Mouse (Mus musculus): Measurements from ENCODE around the gene Unc119. TPM values are rescaled to one million over a fixed set of nuclear protein-coding genes. Genes with fewer than 3 reads are reported as not detected.

The Unc119 gene
- total RNA-seq (2021), result 10 to 100 TPM; 27.6 to 32.2 TPM
- long read RNA-seq, experiment 1, transcript Unc119-201 (5 exons, 1,329 nt), result major isoform, 29 of 39 reads
- long read RNA-seq, experiment 1, partial matches to known transcripts, result 1 of 39 reads
- long read RNA-seq, experiment 1, other reads (novel, unspliced or antisense), result 5 of 39 reads
- long read RNA-seq, experiment 2, transcript Unc119-201 (5 exons, 1,329 nt), result major isoform, 43 of 50 reads
- long read RNA-seq, experiment 2, partial matches to known transcripts, result 0 of 50 reads
- long read RNA-seq, experiment 2, other reads (novel, unspliced or antisense), result 6 of 50 reads

- peak; percentile 59 to 73 for DNase-seq (ENCODE audit: low spot score in 2 of 2)
These were observed at the start of gene Unc119 for GRCm38 (mm10) chr11:78343381-78344327. TSS of gene Unc119 (plus strand) at chr11:78343482.

- DNase-seq (ENCODE audit: low spot score in 2 of 2), result no peak
These were observed 48.7 kb upstream of the Unc119 start for GRCm38 (mm10) chr11:78294585-78294984.

GRCm38 (mm10) chr11:78300917-78301316 is 42.4 kb upstream of the Unc119 start:
- DNase-seq (ENCODE audit: low spot score in 2 of 2), result no peak

DNA sequence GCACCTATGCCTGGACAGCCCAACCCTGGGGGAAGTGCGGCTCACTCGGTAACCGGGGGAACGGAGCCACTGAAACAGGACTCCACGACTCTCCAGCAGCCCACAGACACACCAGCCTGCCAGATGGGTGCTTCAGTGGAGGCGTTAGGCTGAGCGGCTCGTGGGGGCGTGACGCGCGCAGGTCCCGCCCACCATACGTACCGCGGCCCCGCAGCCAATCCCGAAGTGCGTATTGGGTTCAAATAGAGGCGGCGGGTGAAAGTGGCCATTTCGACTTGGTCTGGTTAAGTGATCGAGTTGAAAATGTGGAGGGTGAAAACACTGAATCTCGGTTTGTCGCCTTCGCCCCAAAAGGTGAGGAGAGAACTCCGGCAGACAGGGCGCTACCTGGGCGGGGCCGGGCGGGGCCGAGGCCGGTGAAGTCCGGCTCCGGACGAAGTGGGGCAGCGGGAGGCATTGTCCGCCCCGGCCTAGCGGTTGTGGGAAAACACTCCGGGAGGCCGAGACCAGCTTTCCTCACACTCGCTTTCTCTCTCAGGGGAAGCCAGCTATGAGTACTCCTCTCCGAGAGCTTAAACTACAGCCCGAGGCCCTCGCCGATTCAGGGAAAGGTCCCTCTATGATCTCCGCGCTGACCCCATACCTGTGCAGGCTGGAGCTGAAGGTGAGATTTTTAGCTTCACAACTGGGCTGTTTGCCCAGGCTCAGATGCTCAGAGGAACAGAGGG is 41.8 kb upstream of the Unc119 start, which contains the start of gene Spag5:
Gene Spag5, plus strand, starts transcription at position 173 of the 728 bp plus-strand sequence.
- peak; percentile 84 to 93 for DNase-seq (ENCODE audit: low spot score in 2 of 2)

DNA sequence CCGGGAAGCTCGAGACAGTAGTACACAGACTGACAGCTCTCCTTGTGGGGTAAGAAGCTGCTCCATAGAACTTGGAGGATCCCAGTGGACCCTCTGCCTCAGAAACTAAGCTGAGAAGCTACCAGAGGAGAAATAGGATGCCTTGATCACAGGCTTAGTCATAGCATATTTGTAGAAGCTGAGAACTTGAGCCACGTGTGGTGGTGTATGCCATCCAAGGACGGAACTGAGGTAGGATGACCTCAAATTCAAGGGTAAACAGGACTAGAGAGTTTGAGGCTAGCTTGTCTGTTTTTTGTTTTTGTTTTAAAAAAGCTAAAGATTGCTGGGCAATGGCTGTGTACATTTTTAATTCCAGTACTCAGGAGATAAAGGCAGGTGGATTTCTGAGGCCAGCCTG is 38.0 kb upstream of the Unc119 start:
- DNase-seq (ENCODE audit: low spot score in 2 of 2), result no peak

GRCm38 (mm10) chr11:78310861-78311511 is 32.3 kb upstream of the Unc119 start:
- DNase-seq (ENCODE audit: low spot score in 2 of 2), result no peak

DNA sequence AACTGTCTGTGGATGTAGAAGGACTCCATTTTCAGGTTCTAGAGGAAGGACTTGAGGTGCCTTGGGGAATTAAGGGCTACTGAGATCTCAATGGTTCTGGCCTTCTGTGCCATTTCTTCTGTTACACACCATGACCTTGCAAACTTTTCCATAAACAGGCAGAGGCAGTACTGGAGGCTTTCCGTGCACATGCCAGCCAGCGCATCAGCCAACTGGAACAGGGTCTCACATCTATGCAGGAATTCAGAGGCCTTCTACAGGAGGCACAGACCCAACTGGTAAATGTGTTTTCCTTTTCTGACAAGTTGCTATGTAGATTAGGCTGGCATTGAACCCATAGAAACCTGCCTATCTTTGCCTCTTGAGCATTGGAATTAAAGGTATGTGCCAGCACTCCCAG is 29.6 kb upstream of the Unc119 start:
- DNase-seq (ENCODE audit: low spot score in 2 of 2), result no peak

- DNase-seq (ENCODE audit: low spot score in 2 of 2), result peak in 1 of 2 experiments; percentile 48
These were observed 24.9 kb upstream of the Unc119 start for GRCm38 (mm10) chr11:78318411-78318810.

- peak; percentile 52 to 79 for DNase-seq (ENCODE audit: low spot score in 2 of 2)
These were observed 21.0 kb upstream of the Unc119 start for GRCm38 (mm10) chr11:78322076-78322831.

DNA sequence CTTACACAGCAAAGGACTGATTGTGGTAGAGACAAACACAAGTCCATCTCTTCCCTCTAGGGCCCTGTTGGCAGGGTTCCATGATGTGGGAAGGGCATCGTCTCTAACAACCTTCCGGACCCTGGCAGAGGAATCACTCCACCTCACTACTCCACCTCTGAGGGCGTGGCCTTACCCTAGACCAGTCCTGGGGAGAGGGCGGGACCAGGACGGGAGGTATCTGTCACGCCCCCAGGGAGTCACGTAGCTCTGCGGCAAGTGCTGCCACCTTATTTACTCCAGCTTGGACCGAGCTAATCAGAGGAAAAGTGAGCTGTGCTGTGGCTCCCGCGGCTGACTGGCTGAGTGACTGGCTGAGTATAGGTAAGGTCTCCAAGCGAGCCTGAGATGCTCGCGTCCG is 20.4 kb upstream of the Unc119 start, which contains the start of gene Aldoc:
Gene Aldoc, plus strand, starts transcription at position 109 of the 400 bp plus-strand sequence.
- DNase-seq (ENCODE audit: low spot score in 2 of 2), result peak; percentile 63 to 82

DNA sequence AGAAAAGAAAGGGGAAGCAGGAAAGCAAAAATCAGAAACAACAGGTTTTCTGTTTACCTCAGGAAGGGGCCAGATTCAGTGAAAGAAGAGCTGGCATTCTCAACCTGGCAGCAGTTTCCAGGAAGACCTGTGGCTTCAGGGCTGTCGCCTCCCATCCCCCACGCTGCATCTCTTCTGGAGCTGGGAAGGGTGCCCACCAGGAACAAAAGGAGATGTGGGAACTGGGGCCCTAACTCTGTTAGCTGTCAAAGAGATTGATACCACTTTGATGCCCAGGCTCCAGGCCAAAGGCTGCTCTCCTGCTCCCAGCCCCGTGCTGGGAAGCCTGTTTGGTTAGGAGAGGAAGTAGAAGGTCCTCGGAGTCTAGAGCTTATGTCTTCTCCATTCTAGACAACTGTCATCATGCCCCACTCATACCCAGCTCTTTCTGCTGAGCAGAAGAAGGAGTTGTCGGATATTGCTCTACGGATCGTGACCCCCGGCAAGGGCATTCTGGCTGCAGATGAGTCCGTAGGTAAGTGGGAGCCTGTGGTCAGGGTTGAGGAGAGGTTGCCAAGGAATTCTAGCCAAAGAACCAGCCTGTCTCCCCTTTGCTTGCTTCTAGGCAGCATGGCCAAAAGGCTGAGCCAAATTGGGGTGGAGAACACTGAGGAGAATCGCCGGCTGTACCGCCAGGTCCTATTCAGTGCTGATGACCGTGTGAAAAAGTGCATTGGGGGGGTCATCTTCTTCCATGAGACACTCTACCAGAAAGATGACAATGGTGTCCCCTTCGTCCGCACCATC is 19.1 kb upstream of the Unc119 start:
- DNase-seq (ENCODE audit: low spot score in 2 of 2), result peak in 1 of 2 experiments; percentile 73

DNA sequence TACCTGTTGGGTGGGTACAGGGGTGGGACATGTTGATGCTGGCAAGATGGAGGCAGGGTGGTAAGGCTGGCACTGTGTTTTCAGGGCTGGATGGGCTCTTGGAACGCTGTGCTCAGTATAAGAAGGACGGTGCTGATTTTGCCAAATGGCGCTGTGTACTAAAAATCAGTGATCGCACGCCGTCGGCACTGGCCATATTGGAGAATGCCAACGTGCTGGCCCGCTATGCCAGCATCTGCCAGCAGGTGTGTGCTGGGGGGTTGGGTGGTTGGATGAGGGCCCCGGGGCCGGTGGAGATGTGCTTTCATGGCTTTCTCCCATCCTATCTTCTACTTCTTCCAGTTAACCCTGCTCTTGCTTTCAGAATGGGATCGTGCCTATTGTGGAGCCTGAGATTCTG is 18.3 kb upstream of the Unc119 start:
- DNase-seq (ENCODE audit: low spot score in 2 of 2), result no peak

GRCm38 (mm10) chr11:78327215-78327614 is 16.1 kb upstream of the Unc119 start:
- no peak for DNase-seq (ENCODE audit: low spot score in 2 of 2)

DNA sequence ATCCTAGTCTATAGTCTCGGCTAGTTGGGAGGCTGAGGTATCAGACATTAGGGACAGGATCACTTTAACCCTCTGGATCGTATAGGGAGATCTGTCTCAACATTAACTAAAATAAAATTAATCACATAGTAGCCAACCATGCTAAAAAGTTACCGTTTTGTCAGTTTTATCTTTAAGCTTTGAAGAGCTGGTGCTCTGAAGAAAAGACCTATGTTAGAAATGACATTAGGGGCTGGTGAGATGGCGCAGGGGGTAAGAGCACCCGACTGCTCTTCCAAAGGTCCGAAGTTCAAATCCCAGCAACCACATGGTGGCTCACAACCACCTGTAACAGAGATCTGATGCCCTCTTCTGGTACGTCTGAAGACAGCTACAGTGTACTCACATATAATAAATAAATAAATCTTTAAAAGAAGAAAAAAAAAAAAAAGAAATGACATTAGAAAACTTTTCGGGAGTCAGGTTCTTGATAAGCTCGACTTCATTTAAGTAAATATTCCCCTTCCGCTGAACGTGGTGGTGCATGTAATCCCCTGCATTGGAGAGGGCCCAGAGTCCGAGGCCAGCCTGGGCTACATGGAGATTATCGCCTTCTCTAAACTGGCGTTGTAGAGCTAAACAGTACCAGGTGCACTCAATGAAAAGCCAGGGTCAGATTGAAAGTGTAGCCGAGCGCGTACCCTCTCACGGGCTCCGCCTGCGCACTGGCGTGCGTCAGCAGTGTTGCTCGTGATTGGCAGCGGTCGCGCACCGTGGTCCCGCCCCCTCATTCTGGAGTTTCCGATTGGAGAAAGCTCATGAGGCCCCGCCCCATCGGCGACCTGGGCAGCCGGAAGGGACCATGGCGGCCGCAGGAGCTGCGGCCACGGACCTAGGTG is 15.4 kb upstream of the Unc119 start, which contains the start of gene Pigs:
Gene Pigs, plus strand, starts transcription at position 782 of the 878 bp plus-strand sequence.
- peak; percentile 93 to 97 for DNase-seq (ENCODE audit: low spot score in 2 of 2)

DNA sequence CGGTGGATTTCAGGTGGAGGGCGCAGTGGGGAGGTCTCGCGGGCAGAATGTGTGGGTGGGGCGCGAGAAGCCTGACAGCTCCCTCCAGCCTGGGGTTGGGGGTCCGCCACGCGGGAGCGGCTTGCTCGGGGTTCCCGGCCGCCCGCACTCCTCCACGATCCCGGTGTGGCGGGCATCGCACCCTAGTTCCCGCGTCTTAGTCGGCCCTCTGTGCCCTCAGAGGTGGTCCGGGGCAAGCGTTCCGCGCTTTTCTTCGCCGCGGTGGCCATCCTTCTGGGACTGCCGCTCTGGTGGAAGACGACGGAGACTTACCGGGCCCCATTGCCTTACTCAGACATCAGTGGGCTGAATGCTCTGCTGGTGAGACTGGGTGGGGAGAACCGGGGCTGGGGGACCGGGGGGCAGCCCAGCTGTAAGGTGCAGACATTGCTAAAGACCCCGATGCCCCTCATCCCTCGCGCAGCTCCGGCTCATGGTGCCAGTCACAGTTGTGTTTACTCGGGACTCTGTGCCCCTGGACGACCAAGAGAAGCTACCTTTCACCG is 14.7 kb upstream of the Unc119 start:
- DNase-seq (ENCODE audit: low spot score in 2 of 2), result no peak

DNA sequence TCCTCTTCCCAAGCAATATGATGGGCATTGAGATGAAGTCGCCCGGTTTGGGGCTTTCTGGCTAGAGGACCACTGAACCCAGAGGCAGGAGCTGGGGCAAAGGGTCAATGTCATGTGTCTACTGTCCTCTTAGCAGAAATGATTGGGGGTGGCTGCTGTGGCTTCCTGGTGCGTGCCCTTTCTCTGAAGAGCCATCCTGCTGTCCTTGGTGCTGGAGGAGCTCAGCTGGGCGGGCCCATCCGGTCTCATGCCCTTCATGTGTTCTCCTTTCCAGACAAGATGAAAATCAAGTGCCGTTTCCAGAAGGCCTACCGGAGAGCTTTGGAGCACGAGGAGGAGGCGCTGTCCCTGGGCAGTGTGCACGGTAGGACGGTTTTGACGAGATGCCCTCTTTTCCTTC is 10.6 kb upstream of the Unc119 start:
- DNase-seq (ENCODE audit: low spot score in 2 of 2), result no peak

GRCm38 (mm10) chr11:78333992-78334391 is 9.3 kb upstream of the Unc119 start:
- no peak for DNase-seq (ENCODE audit: low spot score in 2 of 2)

GRCm38 (mm10) chr11:78337040-78337439 is 6.2 kb upstream of the Unc119 start:
- DNase-seq (ENCODE audit: low spot score in 2 of 2), result no peak
